Mouse (Mus musculus) heart, embryonic 11.5 days (tissue): Measurements from ENCODE around the gene Ccrl2. TPM values are rescaled to one million over a fixed set of nuclear protein-coding genes. Genes with fewer than 3 reads are reported as not detected.

Experiments
- ATAC-seq: fragments of 200-750 bp; cut with Nextera tagmentation; replicated peaks from 2 replicates; pipeline ENCODE4 v1.8.0; 2017; ENCODE audit warnings: moderate library complexity; ENCODE audit not compliant: insufficient number of reproducible peaks, low FRiP score, low TSS enrichment
- H3K27ac ChIP-seq: fragments of 300-500 bp; sonication (generic); 2 replicates; pipeline ENCODE4 v1.5.1; 2014; ENCODE audit warnings: mild to moderate bottlenecking, low read depth, low read length
- H3K27me3 ChIP-seq: fragments of 300-500 bp; sonication (generic); 2 replicates; pipeline ENCODE4 v1.6.1; 2014; ENCODE audit warnings: mild to moderate bottlenecking, low read length, mixed read lengths; ENCODE audit not compliant: control insufficient read depth, insufficient read depth
- H3K36me3 ChIP-seq: fragments of 300-500 bp; sonication (generic); 2 replicates; pipeline ENCODE4 v1.6.1; 2014; ENCODE audit warnings: mild to moderate bottlenecking, low read length, moderate library complexity, mixed read lengths; ENCODE audit not compliant: control insufficient read depth, insufficient read depth
- H3K4me1 ChIP-seq: fragments of 300-500 bp; sonication (generic); 2 replicates; pipeline ENCODE4 v1.6.1; 2014; ENCODE audit warnings: low read length; ENCODE audit not compliant: control insufficient read depth, insufficient read depth
- H3K4me2 ChIP-seq: fragments of 300-500 bp; sonication (generic); 2 replicates; pipeline ENCODE4 v1.6.1; 2014; ENCODE audit warnings: mild to moderate bottlenecking, moderate library complexity
- H3K4me3 ChIP-seq: fragments of 300-500 bp; sonication (generic); 2 replicates; pipeline ENCODE4 v1.5.1; 2014; ENCODE audit warnings: low read depth, low read length
- H3K9ac ChIP-seq: fragments of 300-500 bp; sonication (generic); 2 replicates; pipeline ENCODE4 v1.6.1; 2014; ENCODE audit warnings: mild to moderate bottlenecking, low read depth, low read length, moderate library complexity
- H3K9me3 ChIP-seq: fragments of 300-500 bp; sonication (generic); replicated peaks from 2 replicates; pipeline ENCODE4 v1.6.1; 2016; ENCODE audit warnings: low read length; ENCODE audit not compliant: control insufficient read depth
- WGBS: fragments of 180-500 bp; shearing (Covaris S2); extraction: QIAGEN DNeasy Blood & Tissue Kit; methylation state at CpG from one replicate; pipeline ENCODE4 v1.1.7; 2014; ENCODE audit not compliant: insufficient replicate concordance; 5-methylcytosine and 5-hydroxymethylcytosine counted together
- polyA plus RNA-seq: library from polyadenylated mRNA; unstranded; fragments of >200 nt; fragmentation: Nextera tagmentation; extraction: Ambion mirVana; gene quantifications from 2 replicates; pipeline ENCODE4 v1.2.1, GENCODE M21; 2014

Gene Ccrl2
- polyA plus RNA-seq, 1 experiment from 2014 or later, result 5.7 TPM

GRCm38 (mm10) chr9:111093094-111093493 lies 35.8 kb upstream of the Ccrl2 start:
- Histone ChIP-seq H3K9me3 (no peaks in the 10 kb centered on the region), H3K4me1 (peaks cover 14% of the 10 kb centered on the region; the same call in 1 of the 2 replicates), H3K36me3 (no peaks in the 10 kb centered on the region), H3K9ac (no peak overlapping the region), H3K4me2 (no peak overlapping the region), H3K27me3 (peaks cover 8% of the 10 kb centered on the region; the same call in 1 of the 2 replicates), H3K4me3 (no peak overlapping the region), H3K27ac (no peak overlapping the region)
- WGBS, result 24% methylated on average over 5 of the region's 5 CpGs
- no peak for ATAC-seq

DNA sequence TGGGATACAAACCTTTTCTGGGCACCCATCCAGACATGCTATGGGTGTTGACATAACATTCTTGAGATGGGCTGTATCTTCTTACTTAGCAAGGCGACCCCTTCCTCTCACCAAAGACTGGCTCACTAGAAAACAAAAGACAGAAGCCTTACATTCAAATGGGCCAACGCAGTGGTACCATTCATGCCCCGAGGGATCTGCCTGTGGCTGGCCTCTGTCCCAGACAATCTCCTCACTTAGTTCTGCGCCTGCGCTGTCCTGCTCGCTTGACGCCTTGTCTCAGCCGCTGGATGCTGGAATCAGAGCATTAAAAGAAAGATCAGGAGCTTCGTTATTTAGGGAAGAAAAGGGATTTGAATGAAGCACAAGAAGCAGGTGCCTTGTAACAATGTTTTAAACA lies 35.3 kb upstream of the Ccrl2 start:
- no peaks in the 10 kb centered on the region for H3K9me3 ChIP-seq
- H3K27ac ChIP-seq, result no peak overlapping the region
- H3K4me1 ChIP-seq, result peaks cover 18% of the 10 kb centered on the region
- H3K27me3 ChIP-seq, result peaks cover 8% of the 10 kb centered on the region; the same call in 1 of the 2 replicates
- no peak for ATAC-seq
- H3K9ac ChIP-seq, result no peak overlapping the region
- no peaks in the 10 kb centered on the region for H3K36me3 ChIP-seq
- H3K4me3 ChIP-seq, result no peak overlapping the region
- WGBS, result 66% methylated on average over 9 of the region's 9 CpGs
- H3K4me2 ChIP-seq, result no peak overlapping the region

DNA sequence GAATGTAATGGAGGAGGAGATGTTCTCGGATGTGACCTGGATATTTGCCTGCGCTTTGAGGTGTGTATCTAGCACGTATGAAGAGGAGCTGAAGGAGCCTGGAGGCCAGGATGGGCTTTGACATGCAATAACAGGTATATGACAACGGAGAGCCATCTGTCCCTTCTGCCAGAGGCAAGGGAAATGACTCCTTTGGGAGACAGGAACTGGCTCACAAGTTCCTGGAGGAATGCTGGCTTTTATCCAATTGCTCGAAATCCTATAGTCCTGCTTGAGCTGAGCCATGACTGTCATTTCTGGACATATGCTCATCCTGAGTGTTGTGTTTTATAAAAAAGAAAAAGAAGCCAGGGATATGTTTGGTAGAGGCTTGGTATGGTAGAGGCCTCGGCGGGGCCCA lies 31.6 kb upstream of the Ccrl2 start:
- H3K27me3 ChIP-seq, result peaks cover 8% of the 10 kb centered on the region; the same call in 1 of the 2 replicates
- H3K27ac ChIP-seq, result no peak overlapping the region
- 36% methylated on average over 7 of the region's 7 CpGs for WGBS
- no peaks in the 10 kb centered on the region for H3K9me3 ChIP-seq
- H3K4me3 ChIP-seq, result no peak overlapping the region
- peaks cover 10% of the 10 kb centered on the region for H3K4me1 ChIP-seq
- no peak overlapping the region for H3K9ac ChIP-seq
- H3K4me2 ChIP-seq, result no peak overlapping the region
- no peak for ATAC-seq
- no peaks in the 10 kb centered on the region for H3K36me3 ChIP-seq

DNA sequence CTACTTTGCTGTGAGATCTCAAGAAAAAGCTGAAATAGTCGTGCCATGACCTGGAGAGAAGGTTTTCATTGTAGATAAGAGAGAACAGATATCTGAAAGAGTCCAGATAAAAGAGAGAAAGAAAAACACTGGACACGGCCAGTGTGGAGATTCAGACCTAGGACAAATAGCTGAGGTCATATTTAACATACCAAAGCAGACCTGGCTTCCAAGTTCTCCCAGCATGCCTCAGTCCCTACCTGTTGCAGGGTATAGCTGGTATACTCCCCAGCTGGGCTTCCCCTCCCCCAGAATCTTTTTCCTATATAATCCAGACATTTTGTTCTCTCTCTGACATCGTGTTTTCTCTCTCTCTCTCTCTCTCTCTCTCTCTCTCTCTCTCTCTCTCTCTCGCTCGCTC lies 30.6 kb upstream of the Ccrl2 start:
- Histone ChIP-seq H3K4me2 (peak overlapping the region; percentile 16), H3K36me3 (no peaks in the 10 kb centered on the region), H3K4me3 (no peak overlapping the region), H3K4me1 (peaks cover 7% of the 10 kb centered on the region), H3K9me3 (no peaks in the 10 kb centered on the region), H3K9ac (no peak overlapping the region), H3K27ac (no peak overlapping the region), H3K27me3 (peaks cover 8% of the 10 kb centered on the region; the same call in 1 of the 2 replicates)
- no peak for ATAC-seq
- 5% methylated on average over 5 of the region's 5 CpGs for WGBS

DNA sequence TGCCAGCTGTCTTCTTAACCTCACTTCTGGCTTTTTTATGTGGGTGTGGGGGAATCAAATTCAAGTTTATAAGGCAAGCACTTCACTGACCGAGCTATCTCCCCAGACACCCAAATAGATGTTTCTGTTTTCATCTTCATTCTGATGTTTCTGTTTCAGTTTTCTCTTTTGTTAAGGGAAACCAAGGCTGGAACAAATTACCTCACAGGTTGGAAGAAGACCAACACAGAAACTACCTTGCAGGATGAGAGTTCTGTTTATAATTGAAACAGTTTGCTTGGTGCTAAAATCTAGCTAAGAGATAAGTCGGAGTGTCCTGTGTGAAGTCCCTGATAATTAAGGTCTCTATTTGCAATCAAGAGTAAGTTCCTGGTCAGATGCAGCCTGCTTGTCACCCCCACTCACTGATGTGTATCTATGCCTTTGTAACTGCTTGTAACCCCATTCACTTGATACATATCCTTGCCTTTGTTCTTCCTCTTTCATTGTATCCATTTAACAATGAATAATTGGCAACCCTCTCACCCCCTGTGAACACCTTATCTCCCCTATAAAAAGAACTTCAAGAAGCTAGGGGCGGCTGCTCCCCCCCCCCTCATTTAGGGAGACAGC lies 29.8 kb upstream of the Ccrl2 start:
- Histone ChIP-seq H3K4me3 (no peak overlapping the region), H3K4me2 (no peak overlapping the region), H3K9ac (no peak overlapping the region), H3K27ac (no peak overlapping the region), H3K36me3 (no peaks in the 10 kb centered on the region), H3K9me3 (no peaks in the 10 kb centered on the region), H3K27me3 (peaks cover 8% of the 10 kb centered on the region; the same call in 1 of the 2 replicates), H3K4me1 (peaks cover 8% of the 10 kb centered on the region)
- no peak for ATAC-seq
- 19% methylated on average over 3 of the region's 3 CpGs for WGBS

GRCm38 (mm10) chr9:111086137-111086536 lies 28.8 kb upstream of the Ccrl2 start:
- ATAC-seq, result no peak
- Histone ChIP-seq H3K9me3 (no peaks in the 10 kb centered on the region), H3K9ac (no peak overlapping the region), H3K36me3 (no peaks in the 10 kb centered on the region), H3K4me2 (no peak overlapping the region), H3K27ac (no peak overlapping the region), H3K4me3 (no peak overlapping the region), H3K27me3 (peaks cover 8% of the 10 kb centered on the region; the same call in 1 of the 2 replicates), H3K4me1 (peaks cover 12% of the 10 kb centered on the region)
- 52% methylated on average over 6 of the region's 6 CpGs for WGBS

- H3K27ac ChIP-seq, result no peak overlapping the region
- peaks cover 8% of the 10 kb centered on the region; the same call in 1 of the 2 replicates for H3K27me3 ChIP-seq
- no peak overlapping the region for H3K4me3 ChIP-seq
- 32% methylated on average over 4 of the region's 4 CpGs for WGBS
- H3K36me3 ChIP-seq, result no peaks in the 10 kb centered on the region
- ATAC-seq, result no peak
- H3K9me3 ChIP-seq, result no peaks in the 10 kb centered on the region
- no peak overlapping the region for H3K9ac ChIP-seq
- no peak overlapping the region for H3K4me2 ChIP-seq
- peaks cover 12% of the 10 kb centered on the region for H3K4me1 ChIP-seq
These were observed 28.0 kb upstream of the Ccrl2 start for GRCm38 (mm10) chr9:111085329-111085728.

GRCm38 (mm10) chr9:111081765-111082164 lies 24.4 kb upstream of the Ccrl2 start:
- 0 out of 2 replicates have a peak, but pooled peaks cover 4% of the 10 kb centered on the region for H3K4me1 ChIP-seq
- H3K4me2 ChIP-seq, result no peak overlapping the region
- H3K4me3 ChIP-seq, result no peak overlapping the region
- no peak for ATAC-seq
- H3K9ac ChIP-seq, result no peak overlapping the region
- no peaks in the 10 kb centered on the region for H3K9me3 ChIP-seq
- H3K36me3 ChIP-seq, result no peaks in the 10 kb centered on the region
- no peaks in the 10 kb centered on the region for H3K27me3 ChIP-seq
- no peak overlapping the region for H3K27ac ChIP-seq
- WGBS, result 80% methylated on average over 5 of the region's 5 CpGs

DNA sequence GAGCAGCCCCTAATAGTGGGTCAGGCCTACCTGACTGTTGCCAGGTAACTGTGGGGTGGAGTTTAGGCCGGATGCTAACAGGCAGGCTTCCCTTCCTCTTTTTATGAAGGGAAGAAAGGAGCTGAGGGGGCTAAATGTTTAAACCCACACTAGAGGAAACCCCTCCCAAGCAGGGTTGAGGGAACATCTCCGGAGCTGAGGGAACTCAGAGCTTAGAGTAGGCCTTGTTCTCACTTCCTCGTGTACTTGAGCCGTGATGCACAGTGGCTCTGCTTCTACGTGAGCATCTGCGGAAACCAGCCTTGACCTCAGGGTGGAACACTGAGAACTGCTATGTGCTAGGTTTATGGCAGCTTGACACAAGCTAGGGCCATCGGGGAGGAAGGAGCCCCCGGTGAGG lies 23.5 kb upstream of the Ccrl2 start:
- Histone ChIP-seq H3K27me3 (no peaks in the 10 kb centered on the region), H3K27ac (no peak overlapping the region), H3K4me1 (0 out of 2 replicates have a peak, but pooled peaks cover 4% of the 10 kb centered on the region), H3K36me3 (no peaks in the 10 kb centered on the region), H3K9ac (no peak overlapping the region), H3K4me3 (no peak overlapping the region), H3K9me3 (no peaks in the 10 kb centered on the region), H3K4me2 (no peak overlapping the region)
- ATAC-seq, result no peak
- WGBS, result 94% methylated on average over 8 of the region's 8 CpGs
